9 mouse cellular contexts compared by ENCODE assay signal in the genomic region with DNA sequence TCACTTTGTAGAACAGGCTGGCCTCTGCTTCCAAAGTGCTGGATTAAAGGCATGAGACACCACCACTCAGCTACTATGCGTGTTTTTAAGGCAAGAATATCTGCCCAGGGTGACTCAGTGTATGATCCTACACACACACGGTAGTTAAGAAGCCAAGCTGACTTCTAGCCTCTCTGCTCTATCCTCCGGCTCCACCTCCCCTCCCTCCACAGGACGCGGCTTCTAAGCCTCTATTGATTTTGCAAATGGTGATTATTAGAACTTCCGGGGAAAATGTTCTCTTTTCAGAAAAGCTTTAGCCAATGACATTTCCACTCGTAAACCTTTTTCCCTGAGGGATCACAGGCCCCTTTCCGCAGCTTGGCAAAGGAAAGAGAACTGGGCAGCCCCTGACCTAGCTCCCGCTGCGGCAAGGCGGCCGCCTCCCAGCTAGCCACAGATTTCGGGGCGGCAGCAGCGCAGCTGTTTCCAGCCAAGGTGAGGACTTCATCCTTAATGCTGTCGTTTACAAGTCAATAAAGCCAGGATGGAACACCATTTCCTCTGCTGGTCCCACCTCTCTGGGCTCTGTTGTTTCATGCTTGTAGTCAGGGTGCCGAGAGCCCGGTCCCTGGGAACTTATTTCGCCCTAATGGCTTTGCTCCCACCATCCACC.
DNase-seq lines count a peak whose midpoint lies in the region; ATAC-seq and TF ChIP-seq lines count a peak whose summit lies in the region.
"Had no signal": no experiment of that assay in that cellular context is flagged by ENCODE, and none has a peak within 500 bp of the region (broad histone marks: within the 10 kb centered on the region; RNA-seq: fewer than 3 reads in every experiment).

No protein-coding gene starts in this region.

- H3K27ac ChIP-seq in kidney, embryonic 16.5 days (ENCODE audit: low read length) = no peak overlapping the region
- H3K27ac ChIP-seq in forebrain, embryonic 12.5 days = no peak overlapping the region
- no peak overlapping the region for H3K27ac ChIP-seq in limb, embryonic 14.5 days (replicated peaks; ENCODE audit: low read depth, low read length)
- H3K27ac ChIP-seq in olfactory bulb, adult 2 months (ENCODE audit: insufficient read depth, low read depth, low read length) = no peak overlapping the region

- H3K4me3 ChIP-seq in kidney, embryonic 16.5 days (ENCODE audit: low read length) = 0 out of 2 replicates have a peak overlapping the region, but pooled peaks have one; percentile 16
- no peak overlapping the region for H3K4me3 ChIP-seq in forebrain, embryonic 12.5 days (replicated peaks)
- H3K4me3 ChIP-seq in limb, embryonic 14.5 days (replicated peaks; ENCODE audit: low read length) = peak overlapping the region; percentile 22
- H3K4me3 ChIP-seq in olfactory bulb, adult 2 months (ENCODE audit: insufficient read depth, low read depth, low read length) = peak overlapping the region; percentile 18

- peak overlapping the region; percentile 54; the same call in 1 of the 2 replicates for H3K9ac ChIP-seq in kidney, embryonic 16.5 days (replicated peaks; ENCODE audit: low read length)
- H3K9ac ChIP-seq in forebrain, embryonic 12.5 days = no peak overlapping the region; the same call in 1 of the 2 replicates
- no peak overlapping the region for H3K9ac ChIP-seq in limb, embryonic 14.5 days (ENCODE audit: low read depth, low read length, severe bottlenecking)

- peaks cover 28% of the 10 kb centered on the region for H3K4me1 ChIP-seq in kidney, embryonic 16.5 days (ENCODE audit: insufficient read depth, low read length)
- H3K4me1 ChIP-seq in forebrain, embryonic 12.5 days = peaks cover 50% of the 10 kb centered on the region
- peaks cover 16% of the 10 kb centered on the region for H3K4me1 ChIP-seq in limb, embryonic 14.5 days (ENCODE audit: control insufficient read depth, insufficient read depth, low read length)
- peaks cover 22% of the 10 kb centered on the region for H3K4me1 ChIP-seq in olfactory bulb, adult 2 months (ENCODE audit: control insufficient read depth, insufficient read depth, low read length)

- H3K27me3 ChIP-seq in kidney, embryonic 16.5 days (ENCODE audit: insufficient read depth, low read length) = no peaks in the 10 kb centered on the region
- H3K27me3 ChIP-seq in forebrain, embryonic 12.5 days = peaks cover 19% of the 10 kb centered on the region
- no peaks in the 10 kb centered on the region for H3K27me3 ChIP-seq in limb, embryonic 14.5 days (ENCODE audit: control insufficient read depth, insufficient read depth, low read length)

- no peak for DNase-seq in kidney, postnatal 25 days
- DNase-seq in limb, embryonic 14.5 days (ENCODE audit: low spot score) = no peak
- DNase-seq in cerebellum, postnatal 14 days = no peak
- DNase-seq in ovary, postnatal 36 days (ENCODE audit: low spot score) = no peak
- DNase-seq in left cerebral cortex, adult 8-10 months (ENCODE audit: low spot score in 2 of 2) = no peak
- DNase-seq: cerebellum, adult 11-12 months had no signal

- H3K4me2 ChIP-seq in kidney, embryonic 16.5 days (replicated peaks; ENCODE audit: low read depth, low read length) = peak overlapping the region; percentile 47
- peak overlapping the region; percentile 35 for H3K4me2 ChIP-seq in forebrain, embryonic 12.5 days
- H3K4me2 ChIP-seq in limb, embryonic 14.5 days (replicated peaks; ENCODE audit: low read depth, low read length, severe bottlenecking) = peak overlapping the region; percentile 49

- TF ChIP-seq POLR2A in limb, embryonic 14.5 days (IDR thresholded peaks at IDR 0.05; ENCODE audit: borderline replicate concordance, extremely low read depth, insufficient read depth, insufficient read length) = no peak
- TF ChIP-seq POLR2A in olfactory bulb, adult 2 months (IDR thresholded peaks at IDR 0.05; ENCODE audit: insufficient read depth, low read depth, low read length) = no peak

- H3K9me3 ChIP-seq in kidney, embryonic 16.5 days (ENCODE audit: low read length) = no peaks in the 10 kb centered on the region
- no peaks in the 10 kb centered on the region for H3K9me3 ChIP-seq in forebrain, embryonic 12.5 days
- H3K9me3 ChIP-seq in limb, embryonic 14.5 days (ENCODE audit: control insufficient read depth, low read length) = no peaks in the 10 kb centered on the region

- WGBS in kidney, embryonic 16.5 days = 14% methylated on average over 19 of the region's 19 CpGs
- 7% methylated on average over 19 of the region's 19 CpGs for WGBS in forebrain, embryonic 12.5 days
- WGBS in limb, embryonic 14.5 days = 8% methylated on average over 19 of the region's 19 CpGs
- 32% methylated on average over 19 of the region's 19 CpGs for WGBS in olfactory bulb, adult 2 months

- no peaks in the 10 kb centered on the region for H3K36me3 ChIP-seq in kidney, embryonic 16.5 days (ENCODE audit: insufficient read depth, low read length)
- H3K36me3 ChIP-seq in forebrain, embryonic 12.5 days (replicated peaks) = no peaks in the 10 kb centered on the region
- H3K36me3 ChIP-seq in limb, embryonic 14.5 days (ENCODE audit: control insufficient read depth, insufficient read depth, low read length) = no peaks in the 10 kb centered on the region

- TF ChIP-seq CTCF in olfactory bulb, adult 2 months (IDR thresholded peaks at IDR 0.05; ENCODE audit: insufficient read depth, low read depth, low read length) = no peak

- ATAC-seq in kidney, embryonic 16.5 days (ENCODE audit: low FRiP score, low TSS enrichment) = no peak
- 0 out of 2 replicates have a peak, but pooled peaks have one; percentile 23 for ATAC-seq in forebrain, embryonic 12.5 days (ENCODE audit: low FRiP score)
- ATAC-seq in limb, embryonic 14.5 days (ENCODE audit: low FRiP score, low read depth) = peak; percentile 39; the same call in 1 of the 2 replicates
